In the genomic region with DNA sequence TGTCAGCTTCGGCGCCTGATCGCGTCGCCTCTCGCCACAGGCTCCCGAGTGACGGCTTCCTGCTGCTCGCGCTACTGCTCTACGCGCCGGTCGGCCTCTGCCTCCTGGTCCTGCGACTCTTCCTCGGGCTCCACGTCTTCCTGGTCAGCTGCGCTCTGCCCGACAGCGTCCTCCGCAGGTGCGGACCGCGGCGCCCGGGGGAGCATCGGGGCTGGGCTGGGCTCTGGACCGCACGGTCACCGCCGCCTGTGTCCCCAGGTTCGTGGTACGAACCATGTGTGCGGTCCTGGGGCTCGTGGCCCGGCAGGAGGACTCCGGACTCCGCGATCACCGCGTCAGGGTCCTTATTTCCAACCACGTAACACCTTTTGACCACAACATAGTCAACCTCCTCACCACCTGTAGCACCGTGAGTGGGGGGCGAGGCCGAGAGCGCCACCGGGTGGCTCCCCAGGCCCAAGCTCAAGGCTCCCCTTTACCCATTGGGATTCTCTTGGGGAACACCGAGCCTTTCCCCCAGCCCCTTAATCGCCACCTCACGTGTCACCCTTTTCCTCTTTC, we compare ENCODE assay signal across 8 mouse cellular contexts. TPM values are rescaled to one million over a fixed set of nuclear protein-coding genes. Genes with fewer than 3 reads are reported as not detected.
DNase-seq lines count a peak whose midpoint lies in the region; ATAC-seq and TF ChIP-seq lines count a peak whose summit lies in the region.

Gene Htra2 (minus strand): TSS at position 403 of the 561 bp plus-strand sequence.

- H3K36me3 ChIP-seq in kidney, adult 2 months (ENCODE audit: control insufficient read depth, insufficient read depth, low read length) = no peaks in the 10 kb centered on the region

- peak within 1 kb of the TSS; percentile 61 for H3K27ac ChIP-seq in kidney, adult 2 months (ENCODE audit: insufficient read depth, low read depth, low read length)

- TF ChIP-seq POLR2A in kidney, adult 2 months (IDR thresholded peaks at IDR 0.05; ENCODE audit: low read depth, low read length) = no peak

- no peak for ATAC-seq in monocyte, adult 5-6 weeks (replicated peaks; ENCODE audit: insufficient number of reproducible peaks, low FRiP score, low TSS enrichment, poor library complexity, severe bottlenecking)

- DNase-seq in kidney, adult 2 months = no peak
- no peak for DNase-seq in kidney, adult 18-20 months
- DNase-seq in brain, adult 2 months (ENCODE audit: low read depth, low spot score) = peak; percentile 24
- no peak for DNase-seq in gastrocnemius, postnatal 36 days
- peak; percentile 61 for DNase-seq in induced T-regulatory cell, adult 2 months (ENCODE audit: low read depth)
- DNase-seq in liver = peak; percentile 74
- DNase-seq in urinary bladder, postnatal 4 days (ENCODE audit: low spot score in 2 of 2) = no peak

- intact Hi-C loops in gastrocnemius, postnatal 36 days (cut with DNase I) = loop anchor here (1.0 to 5.0 kb wide), 2 partner anchors 23 to 58 kb away; no protein-coding TSS in a partner anchor

- H3K27me3 ChIP-seq in kidney, adult 2 months (replicated peaks; ENCODE audit: control insufficient read depth, insufficient read depth, low read length) = no peaks in the 10 kb centered on the region

- peaks cover 10% of the 10 kb centered on the region for H3K4me1 ChIP-seq in kidney, adult 2 months (ENCODE audit: control insufficient read depth, insufficient read depth, low read length)

- peak; percentile 30; the same call in 1 of the 2 replicates for TF ChIP-seq CTCF in kidney, adult 2 months (conservative IDR thresholded peaks at IDR 0.05; ENCODE audit: insufficient read depth, insufficient read length, low read depth, low read length)

- peak within 1 kb of the TSS; percentile 79 for H3K4me3 ChIP-seq in kidney, adult 2 months (ENCODE audit: insufficient read depth, low read depth, low read length)

- under 1% methylated on average over 50 of the region's 50 CpGs for WGBS in kidney, adult 2 months

RNA-seq across cellular contexts. Expression of gene Htra2, which starts in this region (rescaled TPM):
- 39.6 and 40.2 TPM in 2 replicates for polyA plus RNA-seq in kidney, adult 2 months (2012; rRNA removed)
- total RNA-seq in gastrocnemius, postnatal 36 days (2021) = 10 to 100 TPM; 16.7 to 18.3 TPM
- total RNA-seq in monocyte, adult 5-6 weeks (2017) = 81.4 to 125 TPM (median 105 TPM) in 3 replicates

Comparison
In these comparisons a context has a peak if more than half of its experiments do, and no peak if none do; other contexts are left out.
1. DNase-seq: peak in brain, adult 2 months (single experiment), induced T-regulatory cell, adult 2 months (single experiment) and liver (single experiment); none in kidney, adult 2 months (single experiment), kidney, adult 18-20 months (single experiment), gastrocnemius, postnatal 36 days (0 of 2) and urinary bladder, postnatal 4 days (0 of 2).